Mouse (Mus musculus) right cerebral cortex, postnatal 14 days (tissue): Measurements from ENCODE around the gene Carm1.
A peak's percentile ranks its signal among the peaks of the same experiment; 100 is the strongest.
"Not testable (repeated sequence)": the region's sequence is repeated elsewhere in the genome, so short reads cannot be mapped to it uniquely, and the experiment has no call there.

Experiments used
- DNase-seq: peaks from one replicate; pipeline ENCODE4 v3.0.0; 2022

Gene Carm1

DNA sequence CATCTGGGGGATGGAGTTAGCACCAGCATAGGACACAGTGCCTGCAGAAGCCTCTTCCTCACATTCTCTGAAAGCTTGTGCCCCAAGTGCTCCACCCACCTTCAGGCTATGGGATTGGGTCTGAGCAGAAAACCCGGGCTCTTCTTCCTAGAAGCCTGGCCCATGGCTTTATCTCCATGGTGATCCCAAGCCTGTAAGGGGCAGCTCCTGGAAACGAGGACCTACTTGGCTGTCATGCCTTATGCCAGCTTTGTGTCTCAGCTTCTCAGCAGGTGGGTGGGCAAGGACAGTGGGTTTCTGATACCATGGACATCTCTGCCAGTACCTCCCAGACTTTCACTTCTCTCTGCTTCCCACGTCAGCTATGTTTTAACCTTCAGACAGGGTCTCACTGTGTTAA, 31.5 kb downstream of the Carm1 start:
- DNase-seq, result no peak

DNA sequence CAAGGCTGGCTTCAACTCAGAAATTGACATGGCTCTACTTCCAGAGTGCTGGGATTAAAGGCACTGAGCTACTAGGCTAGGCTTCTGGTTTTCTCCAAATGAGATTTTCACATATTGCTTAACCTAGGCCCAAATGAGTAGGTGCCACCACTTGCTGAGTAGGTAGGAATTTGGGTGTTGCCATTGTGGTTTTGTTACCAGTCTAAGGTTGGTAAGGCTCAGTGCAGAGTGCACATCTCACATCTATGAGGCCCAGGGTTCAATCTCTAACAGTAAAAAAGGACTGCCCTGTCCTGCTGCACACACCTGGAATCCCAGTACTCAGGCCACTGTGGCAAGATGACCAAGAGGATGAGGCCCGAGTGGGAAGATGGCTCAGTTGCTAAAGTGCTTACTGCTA, 38.7 kb downstream of the Carm1 start:
- DNase-seq, result no peak

DNA sequence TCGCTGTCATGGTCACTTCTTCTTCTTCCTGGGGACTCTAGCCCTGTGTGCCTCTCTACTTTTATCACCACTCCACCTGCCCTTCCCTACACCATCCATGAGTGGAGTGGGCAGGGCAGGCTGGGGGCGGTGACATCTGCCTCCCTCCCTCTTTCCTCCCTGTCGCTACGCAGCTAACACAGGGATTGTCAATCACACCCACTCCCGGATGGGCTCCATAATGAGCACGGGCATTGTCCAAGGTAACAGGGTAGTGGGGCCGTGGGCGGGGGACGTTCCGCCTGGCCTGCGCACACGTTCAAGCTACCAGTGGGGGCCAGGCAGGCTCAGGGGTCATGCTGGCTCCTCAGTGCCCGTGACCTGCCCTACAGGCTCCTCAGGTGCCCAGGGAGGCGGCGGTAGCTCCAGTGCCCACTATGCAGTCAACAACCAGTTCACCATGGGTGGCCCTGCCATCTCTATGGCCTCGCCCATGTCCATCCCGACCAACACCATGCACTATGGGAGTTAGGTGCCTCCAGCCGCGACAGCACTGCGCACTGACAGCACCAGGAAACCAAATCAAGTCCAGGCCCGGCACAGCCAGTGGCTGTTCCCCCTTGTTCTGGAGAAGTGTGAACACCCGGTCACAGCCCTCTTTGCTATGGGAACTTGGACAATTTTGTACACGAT, 41.1 kb downstream of the Carm1 start:
- DNase-seq, result no peak

DNA sequence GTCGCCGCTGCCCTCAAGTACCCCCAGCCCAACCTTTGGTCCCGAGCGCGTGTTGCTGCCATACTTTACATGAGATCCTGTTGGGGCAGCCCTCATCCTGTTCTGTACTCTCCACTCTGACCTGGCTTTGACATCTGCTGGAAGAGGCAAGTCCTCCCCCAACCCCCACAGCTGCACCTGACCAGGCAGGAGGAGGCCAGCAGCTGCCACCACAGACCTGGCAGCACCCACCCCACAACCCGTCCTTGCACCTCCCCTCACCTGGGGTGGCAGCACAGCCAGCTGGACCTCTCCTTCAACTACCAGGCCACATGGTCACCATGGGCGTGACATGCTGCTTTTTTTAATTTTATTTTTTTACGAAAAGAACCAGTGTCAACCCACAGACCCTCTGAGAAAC, 41.7 kb downstream of the Carm1 start:
- no peak for DNase-seq

DNA sequence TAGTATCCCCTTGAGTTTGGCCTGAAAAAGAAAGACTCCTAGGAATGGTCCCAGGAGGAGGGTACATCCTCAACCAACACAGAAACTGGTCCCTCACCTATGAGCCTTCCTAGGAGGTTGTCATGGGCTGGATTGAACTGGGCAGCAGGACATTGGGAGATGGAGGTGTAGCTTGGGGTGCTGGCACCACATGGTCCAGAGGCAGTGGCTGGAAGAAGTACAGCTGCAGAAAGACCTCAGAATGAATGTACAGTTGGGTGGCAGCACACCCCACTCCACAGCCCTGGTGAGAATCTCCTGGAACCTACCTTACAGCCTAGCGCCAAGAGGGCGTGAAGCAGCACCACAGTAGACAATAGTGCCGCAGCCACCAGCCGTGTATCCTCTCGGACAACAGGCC, 42.8 kb downstream of the Carm1 start:
- DNase-seq, result no peak

DNA sequence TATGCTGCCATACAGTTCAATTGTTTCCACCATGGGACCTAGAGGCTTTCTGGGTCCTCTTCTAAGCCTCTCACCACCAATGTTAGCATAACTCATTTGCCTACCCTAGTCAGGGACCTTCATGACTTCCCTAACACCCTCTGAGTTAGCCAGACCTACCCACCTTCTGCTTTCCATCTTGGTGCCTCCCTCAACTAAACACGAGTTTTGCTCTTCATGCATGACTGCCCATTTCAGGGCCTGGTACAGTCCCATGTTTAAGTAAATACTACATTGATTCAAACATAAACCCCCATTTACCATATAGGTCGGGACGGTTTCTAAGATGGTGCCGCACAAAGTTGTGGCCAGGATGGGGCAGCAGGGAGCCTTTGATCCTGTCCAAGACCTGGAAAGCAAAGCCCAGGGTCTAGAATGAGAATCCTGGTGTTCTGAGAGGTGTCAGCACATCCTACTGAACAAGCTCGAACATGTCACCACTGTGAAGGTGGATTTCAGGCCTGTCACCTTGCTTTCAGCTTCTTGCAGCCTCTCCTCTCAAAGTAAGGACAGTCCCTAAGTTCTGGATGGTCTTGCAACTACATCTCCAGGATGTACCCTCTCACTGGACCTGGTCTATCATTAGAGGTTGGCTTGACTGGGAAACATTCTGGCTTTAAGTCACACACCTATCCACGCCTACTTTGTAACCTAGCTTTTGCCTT, 44.6 kb downstream of the Carm1 start:
- no peak for DNase-seq

DNA sequence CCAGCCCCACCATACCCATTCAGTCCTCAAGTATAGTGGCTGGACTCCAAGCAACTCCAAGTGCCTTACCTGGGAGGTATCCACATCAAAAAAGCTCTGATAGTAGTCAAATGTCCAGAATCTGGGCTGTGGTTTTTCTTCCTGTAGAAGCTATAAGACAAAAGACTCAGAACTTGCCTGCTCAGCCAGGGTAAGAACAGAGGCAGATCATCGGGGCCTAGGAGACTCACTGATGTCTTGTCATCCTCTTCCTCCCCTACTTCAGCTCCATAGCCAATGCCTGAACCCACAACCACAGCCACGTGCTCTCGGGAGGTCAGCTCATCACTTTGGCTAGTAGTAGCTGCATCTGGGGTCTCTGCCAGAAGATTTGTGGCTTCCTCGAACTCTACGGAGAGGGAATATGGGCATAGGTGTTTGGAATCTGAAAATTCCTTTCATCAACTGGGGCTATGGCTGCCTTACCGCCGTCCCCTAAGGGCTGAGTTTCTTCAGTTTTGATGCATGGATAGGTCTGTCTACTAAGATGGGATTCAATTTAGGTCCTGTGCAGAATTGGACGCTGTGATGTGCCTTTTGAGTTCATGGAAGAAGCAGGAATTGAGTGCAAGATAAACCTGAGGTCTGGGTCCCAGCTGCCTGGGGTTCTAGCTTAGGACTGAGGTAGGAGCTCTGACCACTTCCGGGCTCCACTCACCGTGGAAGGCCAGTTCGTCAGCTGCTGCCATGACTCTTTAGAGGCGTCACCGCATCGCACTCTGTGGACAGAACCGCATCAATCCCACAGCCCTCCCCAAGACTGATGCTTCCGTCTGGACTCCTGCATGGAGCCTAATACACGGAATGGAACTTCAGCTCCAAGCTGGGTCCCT, 45.4 kb downstream of the Carm1 start:
- no peak for DNase-seq

DNA sequence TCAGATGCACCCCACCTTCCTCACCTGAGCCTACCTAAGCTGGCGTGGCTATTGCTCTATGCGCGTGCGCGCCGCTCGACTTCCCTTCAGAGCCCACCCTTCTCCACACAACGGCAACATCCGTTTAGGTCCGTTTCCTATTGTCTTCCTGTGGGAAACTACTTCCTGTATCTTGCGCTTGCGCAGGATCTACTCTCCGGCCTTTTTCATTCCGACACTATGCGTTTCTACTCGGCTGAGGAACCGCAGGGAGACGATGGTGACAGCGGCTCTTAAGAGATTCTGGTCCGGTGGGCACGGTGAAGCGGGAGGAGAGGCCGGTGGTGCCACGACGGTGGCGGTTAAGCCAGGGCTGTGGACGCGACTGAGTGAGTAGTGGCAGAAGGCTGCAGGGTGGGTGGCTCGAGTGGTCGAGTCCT, 46.0 kb downstream of the Carm1 start, which contains the start of the genes Timm29 and Yipf2:
TSS of gene Timm29 (plus strand) at position 20 of the 419 bp plus-strand sequence.
TSS of gene Yipf2 (minus strand) at position 126 of the 419 bp plus-strand sequence.
- DNase-seq, result peak; percentile 80

DNA sequence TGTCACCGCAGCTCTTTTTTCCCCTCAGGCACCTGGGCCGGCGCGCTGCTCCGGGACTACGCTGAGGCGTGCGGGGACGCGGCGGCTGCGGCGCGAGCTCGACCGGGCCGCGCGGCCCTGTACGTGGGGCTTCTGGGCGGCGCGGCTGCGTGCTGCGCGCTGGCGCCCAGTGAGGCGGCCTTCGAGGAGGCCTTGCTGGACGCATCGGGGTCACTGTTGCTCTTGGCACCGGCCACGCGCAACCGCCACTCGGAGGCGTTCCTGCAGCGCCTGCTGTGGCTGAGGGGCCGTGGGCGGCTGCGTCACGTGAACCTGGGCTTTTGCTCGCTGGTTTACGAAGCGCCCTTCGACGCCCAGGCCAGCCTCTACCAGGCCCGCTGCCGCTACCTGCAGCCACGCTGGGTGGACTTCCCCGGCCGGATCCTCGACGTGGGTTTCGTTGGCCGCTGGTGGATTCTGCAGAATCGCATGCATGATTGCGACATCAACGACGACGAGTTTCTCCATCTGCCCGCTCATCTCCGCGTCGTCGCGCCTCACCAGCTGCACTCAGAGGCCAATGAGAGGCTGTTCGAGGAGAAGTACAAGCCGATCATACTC, 46.5 kb downstream of the Carm1 start:
- peak; percentile 71 for DNase-seq

DNA sequence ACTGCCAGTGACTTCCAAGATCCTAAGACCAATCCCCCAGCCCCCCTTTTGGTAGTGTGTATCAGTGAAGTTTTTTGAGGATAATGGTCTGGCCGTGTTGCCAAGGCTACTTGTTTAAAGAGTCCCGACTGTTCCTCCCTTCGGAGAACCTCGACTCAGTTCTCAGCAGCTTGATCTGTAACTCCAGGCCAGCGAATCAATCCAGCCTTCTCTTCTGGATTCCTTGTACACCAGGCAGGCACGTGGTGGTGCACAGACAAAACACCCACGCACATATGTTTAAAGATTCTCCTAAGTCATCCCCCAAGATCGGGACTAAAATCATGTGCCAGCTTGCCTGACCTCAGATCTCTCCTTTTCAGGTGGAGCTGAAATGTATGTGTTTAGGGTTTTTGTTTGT, 47.7 kb downstream of the Carm1 start:
- not testable (repeated sequence) for DNase-seq

DNA sequence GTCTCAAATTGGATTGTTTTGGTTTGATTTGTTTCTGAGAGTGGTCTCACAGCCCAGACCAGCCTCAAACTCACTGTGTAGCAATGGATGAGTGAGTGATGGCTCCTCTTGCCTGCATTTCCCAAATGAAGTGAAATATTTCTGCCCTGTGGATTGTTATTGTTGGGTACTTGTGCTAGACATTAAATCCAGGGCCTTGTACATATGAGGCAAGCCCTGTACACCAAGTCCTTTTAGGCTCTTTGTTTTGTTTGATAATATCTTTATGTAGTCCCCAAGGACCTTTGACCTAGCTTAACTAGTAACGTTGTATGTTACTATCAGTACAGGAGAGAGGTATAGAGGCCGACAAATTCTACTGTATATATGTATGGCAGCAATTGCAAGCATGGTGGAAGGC, 48.1 kb downstream of the Carm1 start:
- no peak for DNase-seq

DNA sequence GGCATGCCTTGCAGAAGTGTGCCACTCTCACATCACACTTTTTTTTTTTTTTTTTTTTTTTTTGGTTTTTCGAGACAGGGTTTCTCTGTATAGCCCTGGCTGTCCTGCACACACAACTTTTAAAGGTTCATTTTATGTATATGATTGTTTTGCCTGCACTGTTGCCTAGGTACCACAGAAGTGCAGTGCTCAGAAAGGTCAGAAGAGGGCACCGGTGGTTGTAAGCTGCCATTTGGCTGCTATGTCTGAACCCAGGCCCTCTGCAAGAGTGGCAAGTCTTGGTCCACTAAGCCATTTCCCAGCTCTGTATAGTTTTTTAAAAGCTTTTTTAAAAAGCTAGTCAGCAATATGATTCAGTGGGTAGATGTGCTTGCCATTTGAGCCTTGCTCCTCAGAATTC, 51.5 kb downstream of the Carm1 start:
- DNase-seq, result no peak

DNA sequence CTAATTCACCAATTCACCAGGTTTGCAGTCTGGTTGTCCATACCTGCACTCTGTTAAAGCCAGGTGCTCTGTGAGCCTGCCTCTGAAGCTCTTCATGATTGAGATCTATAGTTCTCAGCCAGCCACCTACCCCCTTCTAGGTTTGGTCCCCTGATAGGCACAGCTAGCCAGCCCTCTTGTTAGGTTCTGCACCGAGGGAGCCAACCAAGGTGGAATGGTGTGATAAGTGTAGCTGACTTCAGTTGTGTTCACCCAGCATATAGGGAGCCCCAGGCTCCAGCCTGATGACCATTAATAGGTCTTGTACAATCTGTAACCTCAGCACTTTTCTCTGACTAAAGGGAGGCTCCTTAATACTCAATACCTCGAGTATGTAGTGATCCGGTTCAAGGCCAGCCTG, 53.5 kb downstream of the Carm1 start:
- no peak for DNase-seq

DNA sequence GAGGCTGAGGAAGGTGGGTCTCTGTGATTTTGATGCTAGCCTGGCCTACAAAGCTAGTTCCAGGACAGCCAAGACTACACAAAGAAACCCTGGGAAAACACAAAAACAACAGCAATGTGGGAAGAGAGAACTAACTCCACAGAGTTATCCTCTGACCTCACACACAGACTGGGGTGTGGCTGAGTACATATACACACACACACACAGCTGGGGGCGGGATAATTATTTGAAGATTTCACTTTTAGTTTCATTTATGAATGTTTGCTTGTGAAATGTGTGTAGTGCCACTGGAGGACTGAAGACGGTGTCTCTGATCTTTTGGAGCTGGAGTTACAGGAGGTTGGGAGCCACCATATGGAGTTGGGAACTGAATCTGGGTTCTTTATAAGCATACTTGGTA, 54.4 kb downstream of the Carm1 start:
- DNase-seq, result no peak

DNA sequence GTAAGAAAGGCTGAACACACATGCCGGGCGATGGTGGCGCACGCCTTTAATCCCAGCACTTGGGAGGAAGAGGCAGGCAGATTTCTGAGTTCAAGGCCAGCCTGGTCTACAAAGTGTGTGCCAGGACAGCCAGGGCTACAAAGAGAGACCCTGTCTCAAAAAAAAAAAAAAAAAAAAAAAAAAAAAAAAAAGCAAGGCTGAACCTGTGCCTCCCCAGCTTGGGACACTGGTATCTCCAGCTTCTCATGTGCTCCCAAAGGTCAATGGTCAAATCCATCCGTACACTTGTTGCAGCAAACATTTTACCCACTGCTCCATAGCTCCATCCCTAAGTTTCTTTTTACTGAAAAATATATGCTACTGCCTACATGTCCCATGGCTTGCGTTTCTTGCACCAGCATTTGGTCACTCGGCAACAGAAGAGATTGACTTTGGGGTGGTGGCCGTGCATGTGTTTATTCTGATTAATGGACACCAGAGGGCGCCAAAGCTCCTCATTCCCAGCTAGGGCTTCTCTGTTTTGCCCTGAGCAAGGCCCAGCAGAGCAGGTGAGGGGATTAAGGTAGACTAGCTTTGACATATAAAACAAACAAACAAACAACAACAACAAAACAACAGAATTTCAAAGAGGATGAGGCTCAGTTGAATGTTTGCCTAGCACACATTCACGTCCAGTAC, 55.2 kb downstream of the Carm1 start:
- DNase-seq, result peak; percentile 50

DNA sequence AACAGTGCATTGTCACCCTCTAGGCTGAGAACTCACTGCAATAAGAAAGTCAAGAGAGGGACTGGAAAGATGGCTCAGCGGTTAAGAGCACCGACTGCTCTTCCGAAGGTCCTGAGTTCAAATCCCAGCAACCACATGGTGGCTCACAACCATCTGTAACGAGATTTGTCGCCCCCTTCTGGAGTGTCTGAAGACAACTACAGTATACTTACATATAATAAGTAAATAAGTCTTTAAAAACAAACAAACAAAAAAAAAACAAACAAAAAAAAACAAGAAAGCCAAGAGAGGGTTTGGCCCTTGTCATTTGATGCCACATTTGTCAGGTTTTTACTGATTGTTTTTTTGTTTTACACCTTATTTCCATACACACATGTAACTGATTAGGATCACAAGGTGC, 57.4 kb downstream of the Carm1 start:
- no peak for DNase-seq

DNA sequence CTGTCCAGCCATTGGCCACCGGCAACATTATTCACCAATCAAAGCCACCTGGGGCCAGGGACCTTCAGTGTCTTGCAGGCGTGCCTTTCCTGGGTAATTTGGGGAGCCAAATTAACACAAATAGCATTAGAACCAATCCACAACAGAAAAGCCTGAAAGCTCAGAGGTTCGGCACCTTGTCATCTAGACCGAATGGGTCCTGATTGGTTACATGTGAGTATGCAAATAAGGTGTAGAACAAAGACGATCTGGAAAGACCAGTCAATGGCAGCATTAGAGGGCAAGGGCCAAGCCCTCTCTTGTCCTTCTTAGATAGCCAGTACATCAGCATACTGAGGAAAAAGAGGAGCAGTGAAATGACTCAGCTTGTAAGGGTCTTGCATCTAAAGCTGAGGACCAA, 59.2 kb downstream of the Carm1 start:
- no peak for DNase-seq

DNA sequence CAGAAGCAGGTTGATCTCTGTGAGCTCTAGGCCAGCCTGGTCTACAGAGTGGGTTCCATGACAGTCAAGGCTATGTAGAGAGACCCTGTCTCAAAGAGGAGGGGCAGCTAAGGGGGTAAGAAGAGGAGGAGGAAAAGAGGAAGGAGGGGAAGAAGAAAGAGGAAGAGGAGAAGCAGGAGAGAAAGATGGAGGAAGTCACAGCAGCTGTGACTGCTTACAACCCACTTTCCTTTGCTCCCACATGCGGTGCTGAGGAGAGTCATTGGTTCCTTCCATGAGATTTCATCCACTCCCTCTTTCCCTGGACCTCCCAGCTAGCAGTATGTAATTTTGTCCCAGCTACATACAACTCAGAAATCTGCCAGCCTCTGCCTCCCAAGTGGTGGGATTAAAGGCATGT, 60.0 kb downstream of the Carm1 start:
- no peak for DNase-seq

DNA sequence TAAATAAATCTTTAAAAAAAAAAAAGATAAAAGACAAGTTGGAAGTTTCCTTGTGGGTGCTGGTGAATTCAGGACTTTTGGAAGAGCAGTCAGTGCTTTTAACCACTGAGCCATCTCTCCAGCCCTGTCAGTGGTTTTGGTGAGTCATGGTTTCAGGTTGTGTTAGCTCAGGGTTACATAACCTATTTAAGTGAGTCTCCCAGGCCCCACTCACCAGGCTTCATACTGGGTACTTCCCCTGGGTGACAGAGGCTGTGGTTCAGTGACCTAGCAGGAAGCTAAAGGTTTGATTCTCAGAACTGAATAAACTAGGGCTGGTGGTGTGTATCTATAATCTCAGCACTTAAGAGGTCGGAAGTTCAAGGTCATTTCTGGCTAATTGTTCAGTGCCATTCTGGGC, 63.2 kb downstream of the Carm1 start:
- DNase-seq, result no peak

DNA sequence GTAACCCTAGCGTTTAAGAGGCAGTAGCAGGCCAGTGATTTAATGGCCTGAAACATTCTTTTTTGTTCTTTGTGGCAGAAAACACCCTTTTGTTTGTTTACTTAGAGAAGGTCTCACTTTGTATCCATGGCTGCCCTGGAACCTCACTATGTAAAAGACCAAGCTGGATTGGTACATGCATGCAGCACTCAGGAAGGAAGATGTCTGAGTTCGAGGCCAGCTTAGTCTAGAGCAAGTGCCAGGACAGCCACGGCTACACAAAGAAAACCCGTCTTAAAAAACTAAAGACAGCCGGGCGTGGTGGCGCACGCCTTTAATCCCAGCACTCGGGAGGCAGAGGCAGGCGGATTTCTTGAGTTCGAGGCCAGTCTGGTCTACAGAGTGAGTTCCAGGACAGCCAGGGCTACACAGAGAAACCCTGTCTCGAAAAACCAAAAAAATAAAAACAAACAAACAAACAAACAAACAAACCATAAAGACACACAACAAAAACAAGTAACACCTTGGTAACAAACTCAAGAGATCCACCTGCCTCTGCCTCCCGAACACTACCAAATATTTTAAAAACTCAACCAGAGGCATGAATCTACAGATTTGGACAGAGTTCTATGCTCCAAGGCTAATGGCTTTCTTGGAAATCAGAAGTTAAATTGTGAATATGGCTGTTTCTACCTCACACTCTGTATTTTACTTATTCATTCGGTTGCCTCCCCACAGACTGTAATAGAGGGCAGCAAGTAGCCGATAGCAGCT, 68.3 kb downstream of the Carm1 start:
- no peak for DNase-seq

DNA sequence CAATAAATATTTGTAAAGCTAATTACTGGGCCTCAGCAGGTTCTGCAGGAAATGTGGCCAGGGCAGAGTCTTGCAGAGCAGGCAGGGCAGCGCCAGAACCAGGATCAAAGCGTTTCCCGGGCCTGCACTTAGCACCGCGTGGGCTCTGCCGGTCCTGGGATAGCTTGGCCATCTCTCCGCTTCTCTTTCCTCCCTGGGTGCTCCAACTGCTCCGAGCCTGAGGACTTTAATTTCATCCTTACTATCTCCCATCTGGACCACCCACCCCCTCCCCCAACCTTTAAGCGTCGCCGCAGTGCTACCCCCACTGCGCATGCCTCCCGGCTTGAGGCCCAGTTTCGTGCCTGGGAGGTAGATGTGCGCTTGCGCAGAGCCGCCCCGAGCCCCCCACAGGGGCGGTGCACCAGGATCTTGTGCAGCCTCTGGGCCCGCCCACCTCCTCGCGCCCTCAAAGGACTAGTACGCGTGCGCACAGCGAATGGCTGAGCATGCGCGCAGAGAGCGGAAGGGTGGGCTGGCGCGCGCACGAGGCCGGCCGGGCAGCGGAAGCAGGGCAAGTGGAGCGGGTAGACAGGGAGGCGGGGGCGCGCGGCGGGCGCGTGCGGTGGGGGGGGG, 69.0 kb downstream of the Carm1 start, which contains the start of gene Smarca4:
TSS of gene Smarca4 (plus strand) at position 553 of the 615 bp plus-strand sequence.
- peak; percentile 100 for DNase-seq
